Mouse (Mus musculus) ES-E14 (cell line): ENCODE measurements at regions not wholly inside any gene's neighbourhood (a gene's known extent, or its start where the extent isn't known, plus 50 kb on each side); places are given as distances from the start of the nearest gene placed in this dataset.

Experiments
- HCFC1 ChIP-seq: IDR thresholded peaks from 2 replicates; pipeline ENCODE4 v1.6.1; 2012; ENCODE audit warnings: low read length, inconsistent platforms, borderline replicate concordance; ENCODE audit not compliant: insufficient read depth
- MAFK ChIP-seq: IDR thresholded peaks from 2 replicates; pipeline ENCODE4 v1.6.1; 2014; ENCODE audit warnings: mild to moderate bottlenecking, low read depth, low read length, inconsistent platforms; ENCODE audit not compliant: insufficient read depth
- ZC3H11A ChIP-seq: IDR thresholded peaks from 2 replicates; pipeline ENCODE4 v1.6.1; 2012; ENCODE audit warnings: low read depth, mild to moderate bottlenecking, inconsistent platforms, low read length, borderline replicate concordance
- ZNF384 ChIP-seq: IDR thresholded peaks from 2 replicates; pipeline ENCODE4 v1.6.1; 2012; ENCODE audit warnings: low read depth, low read length, inconsistent platforms

- TF ChIP-seq MAFK = no peak
- no peak for TF ChIP-seq ZC3H11A
- TF ChIP-seq ZNF384 = no peak
- no peak for TF ChIP-seq HCFC1
These were observed 115.3 kb downstream of the Anxa2 start for GRCm38 (mm10) chr9:69568631-69569230.
